Mouse (Mus musculus): Measurements from ENCODE around the gene Rgs17.
A peak's percentile ranks its signal among the peaks of the same experiment; 100 is the strongest.

Gene Rgs17

DNA sequence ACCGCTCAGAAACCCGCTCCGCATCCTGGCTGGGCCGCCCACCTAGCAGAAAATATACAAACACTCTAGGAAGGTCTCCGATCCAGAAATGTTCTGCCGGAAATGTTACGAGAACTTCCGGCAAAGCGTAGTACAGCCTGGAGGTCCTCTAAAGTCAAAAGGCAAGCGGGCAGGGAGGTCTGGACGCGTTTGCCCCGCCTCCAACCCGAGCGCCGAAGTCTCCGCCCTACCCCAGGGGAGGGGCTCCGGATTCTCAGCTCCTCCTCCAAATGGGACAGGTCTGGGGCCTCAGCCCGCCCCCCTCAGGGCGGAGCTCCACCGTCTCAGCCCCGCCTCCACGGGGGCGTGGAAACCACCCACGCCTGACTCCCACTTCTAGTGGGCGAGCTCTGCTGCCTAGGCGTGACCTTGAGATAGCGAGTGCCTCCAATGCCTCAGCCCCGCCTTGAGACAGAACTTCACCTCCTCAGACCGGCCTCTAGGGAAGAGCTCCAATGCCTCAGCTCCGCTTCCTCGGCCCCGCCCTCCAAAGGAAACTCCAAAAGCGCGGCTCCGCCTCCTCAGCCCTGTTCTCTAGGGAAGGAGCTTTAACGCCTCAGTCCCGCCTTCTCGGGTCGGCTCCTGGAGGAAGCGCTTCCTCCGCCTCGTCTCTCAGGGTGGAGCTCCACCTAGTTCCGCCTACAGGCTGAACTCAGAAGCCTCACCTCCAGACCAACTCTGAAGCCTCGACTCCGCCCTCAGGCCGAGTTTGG lies 98.3 kb downstream of the Rgs17 start, which contains the start of gene Mtrf1l:
Mtrf1l (minus strand) TSS at position 171 of the 752 bp plus-strand sequence.
- peak; percentile 99 for DNase-seq

DNA sequence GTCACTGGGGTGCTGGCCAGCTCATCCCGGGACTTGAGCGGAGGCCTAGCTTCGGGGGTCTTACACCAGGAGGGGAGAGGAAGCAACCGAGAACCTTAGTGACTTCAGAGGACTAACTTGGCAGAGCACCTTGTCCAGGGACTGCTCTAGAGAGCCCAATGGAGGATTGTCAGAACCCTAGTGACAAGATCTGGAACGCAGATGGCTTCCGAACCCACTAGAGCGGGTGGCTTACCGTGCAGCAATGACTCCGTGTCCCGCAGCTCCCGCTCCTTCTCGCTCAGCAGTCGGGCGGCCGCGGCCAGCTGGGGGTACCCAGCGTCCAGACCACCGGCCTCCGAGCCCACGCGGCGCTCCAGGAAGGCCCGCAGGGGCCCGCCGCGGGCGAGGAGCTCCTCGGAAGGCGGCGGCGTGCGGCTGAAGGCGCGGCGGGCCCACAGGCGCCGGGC lies 98.9 kb downstream of the Rgs17 start:
- no peak for DNase-seq

DNA sequence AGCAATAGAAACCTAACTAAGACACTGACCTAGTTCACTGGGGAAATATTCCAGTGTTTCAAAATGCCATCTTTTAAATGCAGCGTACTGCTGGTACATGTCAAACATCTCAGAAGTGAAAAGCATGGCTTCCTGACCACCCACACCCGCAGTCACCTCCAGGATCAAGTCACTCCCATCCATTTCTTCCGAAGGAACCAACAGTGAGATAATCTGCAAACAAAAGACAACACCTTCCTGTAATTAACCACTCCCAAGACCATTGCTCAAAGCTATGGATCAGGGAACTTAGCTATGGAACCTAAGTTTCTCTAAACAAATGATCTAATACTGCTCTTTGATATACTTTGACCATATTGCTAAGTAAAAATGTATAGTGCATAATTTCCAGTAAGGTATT lies 103.4 kb downstream of the Rgs17 start:
- DNase-seq = no peak

DNA sequence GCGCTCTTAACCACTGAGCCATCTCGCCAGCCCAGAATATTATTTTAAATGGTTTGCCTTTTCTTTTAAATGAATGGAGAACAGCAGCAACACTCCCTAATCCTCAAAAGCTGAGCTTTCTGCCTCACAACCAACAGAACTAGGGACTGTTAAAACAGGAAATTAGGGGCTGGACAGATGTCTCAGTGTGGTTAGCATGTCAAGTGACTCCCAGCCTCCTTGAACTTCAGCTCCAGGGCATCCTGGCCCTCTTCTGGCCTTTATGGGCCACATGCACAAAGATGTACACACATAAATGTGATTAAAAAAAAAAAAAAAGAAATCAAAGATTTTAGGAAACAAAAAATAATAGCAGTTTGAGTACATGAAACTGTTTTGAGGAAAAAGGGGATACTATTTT lies 106.2 kb downstream of the Rgs17 start:
- no peak for DNase-seq

DNA sequence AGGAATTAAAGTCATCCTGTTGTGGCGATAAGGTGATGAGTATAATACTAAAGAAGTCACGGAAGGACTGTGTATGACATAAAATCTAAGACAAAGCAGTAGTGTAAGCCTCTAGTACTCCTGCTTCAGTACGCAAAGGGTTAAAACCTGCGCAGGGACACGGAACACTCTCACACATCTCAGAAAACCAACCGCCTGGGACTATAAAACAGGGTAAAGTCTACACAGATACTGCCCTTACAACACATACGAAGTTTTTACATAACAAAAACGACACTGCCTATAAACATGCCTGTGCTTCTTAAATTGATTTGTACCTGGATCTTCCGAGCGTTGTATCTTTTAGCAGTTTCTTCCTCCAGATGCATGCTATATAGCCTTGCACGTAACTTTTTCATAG lies 108.5 kb downstream of the Rgs17 start:
- no peak for DNase-seq

DNA sequence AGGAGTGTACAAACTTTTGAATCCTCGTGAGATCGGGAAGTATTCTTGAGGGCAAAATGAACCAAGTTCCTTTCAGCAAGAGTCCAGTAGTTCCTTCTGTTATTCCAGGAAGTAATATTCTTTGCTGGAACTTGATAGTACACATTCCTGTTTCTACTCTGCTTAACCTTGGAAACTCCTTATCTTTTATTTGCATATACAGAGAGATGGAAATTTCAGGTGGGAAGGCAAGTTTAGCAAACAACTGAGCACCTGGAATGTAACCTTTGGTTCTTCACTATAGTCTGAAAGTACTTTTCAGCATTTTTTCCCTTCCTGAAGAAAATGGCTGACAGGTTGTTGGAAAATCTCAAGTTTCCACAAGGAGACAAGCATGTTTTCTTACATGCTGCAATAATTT lies 114.5 kb downstream of the Rgs17 start:
- no peak for DNase-seq

DNA sequence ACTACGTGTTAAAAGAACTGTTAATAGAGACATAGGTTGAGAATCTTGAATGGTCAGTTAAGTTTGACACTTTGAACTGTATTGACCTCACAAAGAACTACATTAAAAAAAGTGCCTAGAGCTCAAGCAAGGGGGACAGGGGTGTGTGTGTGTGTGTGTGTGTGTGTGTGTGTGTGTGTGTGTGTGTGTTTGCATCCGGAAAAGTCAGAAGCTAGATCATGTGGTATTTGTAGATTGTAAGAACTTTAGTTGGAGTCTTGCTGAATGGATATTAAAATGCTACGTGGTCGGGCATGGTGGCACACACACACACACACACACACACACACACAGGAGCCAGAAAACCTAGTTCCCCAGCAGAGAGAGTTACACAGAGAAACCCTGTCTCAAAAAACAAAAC lies 115.2 kb downstream of the Rgs17 start:
- DNase-seq = no peak

DNA sequence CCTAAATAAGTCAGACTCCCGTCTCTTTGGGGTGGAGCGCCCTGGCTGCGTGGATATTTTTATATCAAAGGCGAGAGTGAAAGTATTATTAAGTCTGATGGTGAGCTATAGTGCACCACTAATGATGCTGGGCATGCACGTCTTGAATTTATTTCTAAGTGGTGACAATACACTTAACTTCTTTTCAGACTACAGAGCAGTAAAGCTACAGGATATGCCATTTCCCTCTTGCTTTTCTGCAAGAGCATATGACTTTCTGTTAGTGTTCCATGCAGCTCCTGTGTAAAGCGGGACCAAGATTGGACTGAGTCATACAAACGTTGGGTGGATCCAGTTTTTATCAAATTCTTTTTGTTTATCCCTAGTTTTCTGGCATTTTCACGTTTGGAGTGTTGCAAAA lies 115.8 kb downstream of the Rgs17 start:
- DNase-seq = peak; percentile 12

DNA sequence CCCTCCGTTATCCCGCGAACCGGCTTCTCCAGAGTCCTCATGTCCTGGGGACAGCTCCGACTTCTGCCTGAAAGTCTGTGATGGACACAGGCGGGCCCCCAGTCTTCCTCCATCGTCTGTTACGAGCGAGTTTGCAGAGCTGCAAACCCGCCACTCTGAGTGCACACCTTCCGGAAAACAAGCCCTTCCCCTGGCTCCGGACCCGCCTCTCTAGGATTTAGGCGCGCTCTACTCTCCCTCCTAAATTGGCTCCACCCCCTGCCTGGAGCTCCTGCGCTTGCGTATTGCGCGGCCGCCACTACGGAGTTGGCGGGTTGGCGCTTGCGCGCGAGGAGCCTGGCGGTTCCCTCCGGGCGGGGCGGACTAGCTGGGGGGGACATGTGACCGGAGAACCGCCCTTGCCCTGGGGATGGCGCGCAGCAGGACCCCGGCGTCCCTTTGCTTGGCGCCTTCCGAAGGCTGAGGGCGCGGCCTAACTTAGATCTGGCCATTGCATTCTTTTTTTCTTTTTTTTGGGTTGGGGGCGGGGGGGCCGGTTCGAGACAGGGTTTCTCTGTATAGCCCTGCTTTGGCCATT lies 116.4 kb downstream of the Rgs17 start:
- peak; percentile 97 for DNase-seq

DNA sequence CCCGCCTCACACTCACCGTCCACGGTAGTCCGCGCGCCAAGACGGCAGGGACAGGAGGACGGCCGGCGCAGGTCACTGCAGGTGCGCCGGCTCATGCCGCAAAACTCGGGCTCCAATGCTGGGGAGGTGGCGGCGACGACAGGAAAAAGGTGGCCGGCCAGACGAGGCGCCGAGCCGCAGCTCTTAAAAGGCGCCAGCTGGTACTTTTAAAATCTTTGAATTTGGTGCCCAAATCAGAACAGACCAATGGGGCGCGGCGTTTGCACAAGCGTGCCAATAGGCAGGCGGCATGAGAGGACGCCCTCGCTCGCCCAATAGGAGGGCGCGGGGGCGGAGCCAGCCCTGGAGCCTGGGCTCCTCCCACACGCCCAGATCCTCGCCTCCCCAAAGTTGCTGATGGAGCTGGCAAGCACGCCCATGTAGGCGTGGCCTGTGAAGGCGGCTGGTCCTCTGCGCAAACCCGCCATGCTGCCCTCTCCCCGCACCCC lies 116.9 kb downstream of the Rgs17 start, which contains the start of gene Fbxo5:
Fbxo5 (minus strand) TSS at position 358 of the 488 bp plus-strand sequence.
- peak; percentile 100 for DNase-seq

DNA sequence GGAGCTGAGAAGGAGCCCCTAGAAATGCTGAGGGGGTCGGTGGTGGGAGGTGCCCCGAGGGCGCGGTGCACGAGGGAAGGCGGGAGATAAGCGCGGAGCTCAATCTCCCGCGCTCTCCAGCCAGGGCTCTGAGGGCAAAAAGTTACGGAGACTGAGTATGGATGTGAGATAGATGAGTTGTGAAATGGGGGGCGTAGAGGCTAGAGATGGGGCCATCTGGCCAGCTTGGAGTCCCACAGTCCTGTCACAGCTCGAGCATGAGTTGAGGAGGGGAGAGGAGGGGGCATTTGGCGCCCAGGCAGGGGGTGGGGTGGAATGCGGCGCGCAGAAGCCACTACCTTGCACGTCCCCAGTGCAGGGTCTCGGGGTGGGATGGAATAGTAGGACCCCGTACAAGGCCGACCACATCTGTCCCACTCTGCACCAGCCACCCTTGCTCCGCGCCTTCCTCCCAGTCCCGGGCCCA lies 117.5 kb downstream of the Rgs17 start:
- DNase-seq = no peak

DNA sequence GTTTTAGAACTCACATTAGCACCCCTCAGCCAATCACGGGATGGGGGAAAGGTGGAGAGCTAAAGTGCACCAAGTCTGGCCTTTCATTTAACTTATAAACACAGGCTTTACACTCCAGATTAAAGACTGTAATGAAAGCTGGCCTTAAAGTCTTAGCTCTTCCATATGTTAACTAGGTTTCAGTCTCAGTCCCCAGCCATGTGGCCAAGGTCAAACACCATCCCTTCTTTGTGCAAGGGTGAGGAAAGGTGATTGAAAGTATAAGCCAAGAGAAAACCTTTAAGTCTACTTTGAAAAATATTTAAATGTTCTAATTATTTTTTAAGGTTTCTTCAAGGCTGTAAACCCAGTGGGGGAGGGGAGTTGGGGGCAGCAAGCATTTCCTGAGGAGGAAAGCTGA lies 118.5 kb downstream of the Rgs17 start:
- no peak for DNase-seq

DNA sequence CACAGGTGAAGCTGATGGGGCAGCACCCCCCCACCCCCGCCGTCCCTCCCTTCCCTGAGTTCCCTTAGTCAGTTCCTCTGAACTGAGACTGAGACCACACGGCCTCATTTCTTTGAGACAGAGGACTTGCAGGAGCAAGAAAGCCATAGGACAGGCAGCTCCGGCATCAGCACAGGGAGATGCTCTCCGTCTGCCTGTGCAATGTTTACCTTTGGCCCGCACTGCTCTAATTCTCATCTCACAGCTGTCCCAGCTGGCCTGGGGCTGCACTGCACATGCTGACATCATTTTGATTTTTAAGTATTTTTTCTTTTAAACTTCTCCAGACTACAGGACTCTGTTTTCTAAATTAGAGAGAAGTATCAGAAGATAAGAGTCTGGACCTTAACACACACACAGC lies 119.3 kb downstream of the Rgs17 start:
- DNase-seq = no peak

DNA sequence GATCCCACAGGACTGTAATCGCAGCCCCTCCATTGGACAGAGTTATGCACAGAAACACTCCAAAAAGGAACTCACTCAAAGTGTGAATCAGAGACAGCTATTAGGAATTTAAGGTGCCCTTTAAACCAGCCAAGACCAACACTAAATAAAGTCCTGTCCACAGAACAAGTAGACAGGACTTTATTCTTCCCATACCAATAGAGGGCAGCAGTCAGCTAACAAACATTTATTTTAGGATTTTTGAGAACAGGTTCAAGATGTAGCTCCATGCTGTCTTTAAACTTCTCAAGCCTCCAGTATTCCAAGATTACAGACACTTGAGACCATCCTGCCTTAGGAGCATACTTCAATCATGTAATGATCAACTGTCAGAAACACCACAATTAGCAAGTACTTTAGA lies 121.7 kb downstream of the Rgs17 start:
- peak; percentile 26 for DNase-seq

DNA sequence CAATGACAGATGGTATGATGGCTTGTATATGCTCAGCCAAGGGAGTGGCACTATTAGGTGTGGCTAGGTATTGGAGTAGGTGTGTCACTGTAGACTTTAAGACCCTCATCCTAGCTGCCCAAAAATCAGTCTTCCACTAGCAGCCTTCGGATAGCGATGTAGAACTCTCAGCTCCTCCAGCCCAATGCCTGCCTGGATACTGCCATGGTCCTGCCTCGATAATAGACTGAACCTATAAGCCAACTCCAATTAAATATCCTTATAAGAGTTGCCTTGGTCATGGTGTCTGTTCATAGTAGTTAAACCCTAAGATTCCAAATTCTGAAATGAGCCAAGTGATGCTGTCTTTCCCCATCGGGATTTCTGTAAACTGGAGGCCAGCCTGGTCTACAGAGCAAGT lies 124.1 kb downstream of the Rgs17 start:
- DNase-seq = no peak

DNA sequence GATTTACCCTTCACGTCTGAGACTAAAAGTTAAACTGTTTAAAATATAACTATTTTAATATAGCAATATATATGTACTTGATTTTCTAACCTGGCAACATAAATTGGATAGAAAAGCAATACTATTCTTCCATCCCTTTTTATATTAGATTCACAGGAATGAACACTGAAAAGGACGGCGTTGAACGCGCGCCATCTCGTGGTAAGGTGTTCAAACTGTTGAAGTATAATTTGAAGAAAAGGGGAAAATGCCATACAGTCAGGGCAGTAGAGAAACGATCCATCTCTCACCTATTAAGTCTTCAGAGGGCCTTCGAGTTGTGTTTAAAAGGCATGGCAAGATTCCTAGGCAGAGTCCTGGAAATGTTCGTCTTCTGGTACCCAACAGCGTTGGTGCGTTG lies 131.5 kb downstream of the Rgs17 start:
- DNase-seq = peak; percentile 43

DNA sequence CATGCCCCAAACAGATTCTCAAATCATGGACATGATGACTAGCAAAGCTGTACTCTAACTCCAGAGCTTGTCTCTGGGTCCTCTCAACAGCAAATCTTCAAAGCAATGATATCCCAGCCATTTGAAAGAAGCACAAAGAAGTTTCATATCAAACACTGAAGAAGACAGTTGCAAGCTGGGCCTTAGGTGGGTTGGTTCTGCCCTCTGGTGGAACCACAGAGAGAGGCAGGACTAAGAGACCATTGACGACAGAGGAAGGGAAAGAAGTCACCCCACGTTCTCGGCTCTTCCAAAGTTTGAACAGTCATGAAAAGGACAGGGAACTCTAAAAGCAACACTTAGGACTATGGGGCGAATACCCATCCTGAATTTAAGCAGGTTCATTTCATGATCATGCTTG lies 135.3 kb downstream of the Rgs17 start:
- peak; percentile 25 for DNase-seq

Measured in kidney, postnatal 14 days (tissue).